Mouse (Mus musculus) CH12.LX (cell line): Measurements from ENCODE around the gene Cx3cl1. TPM values are rescaled to one million over a fixed set of nuclear protein-coding genes. Genes with fewer than 3 reads are reported as not detected.

Source experiments
- DNase-seq: peaks from one replicate; pipeline ENCODE4 v3.0.0-alpha.2; 2013; ENCODE audit errors: extremely low read depth
- H3K27ac ChIP-seq: 2 replicates; pipeline ENCODE4 v1.5.1; 2012; ENCODE audit warnings: low read depth, mild to moderate bottlenecking, control low read depth, moderate library complexity; ENCODE audit not compliant: insufficient read depth
- H3K27me3 ChIP-seq: replicated peaks from 2 replicates; pipeline ENCODE3; 2012; ENCODE audit warnings: inconsistent platforms
- H3K36me3 ChIP-seq, 2 experiments: replicated peaks in 1 of 2; 2 replicates each; pipeline versions ENCODE3 to v1.6.1; 2012; ENCODE audit warnings: inconsistent platforms in 1 of 2, low read length in 1 of 2, mild to moderate bottlenecking in 1 of 2, mixed read lengths in 1 of 2, moderate library complexity in 1 of 2; ENCODE audit not compliant: control insufficient read depth in 1 of 2, insufficient read depth in 1 of 2
- H3K4me1 ChIP-seq, 2 experiments: 2 replicates each; pipeline ENCODE4 v1.6.1; 2012; ENCODE audit warnings: inconsistent platforms in 1 of 2, moderate library complexity in 1 of 2; ENCODE audit not compliant: insufficient read depth in 2 of 2, control insufficient read depth in 1 of 2
- H3K4me2 ChIP-seq: 2 replicates; pipeline ENCODE4 v1.6.1; 2012; ENCODE audit warnings: low read depth, mild to moderate bottlenecking, control low read depth; ENCODE audit not compliant: poor library complexity, insufficient read depth, severe bottlenecking
- H3K4me3 ChIP-seq, 3 experiments: fragments of 150-350 bp in 1 of 3; sonication (generic) in 1 of 3; replicated peaks in 1 of 3; 2 replicates each; pipeline versions ENCODE3 to v1.5.1; 2011 to 2012; ENCODE audit warnings: low read depth in 2 of 3, low read length in 2 of 3, mild to moderate bottlenecking in 2 of 3, moderate library complexity in 2 of 3, control low read depth in 1 of 3, improper control_type of control experiment in 1 of 3, inconsistent platforms in 1 of 3, mixed read lengths in 1 of 3; ENCODE audit not compliant: poor library complexity in 1 of 3
- H3K79me2 ChIP-seq: replicated peaks from 2 replicates; pipeline ENCODE4 v1.6.1; 2012; ENCODE audit warnings: mild to moderate bottlenecking, moderate library complexity; ENCODE audit not compliant: control insufficient read depth, poor library complexity, insufficient read depth, severe bottlenecking; ENCODE audit errors: extremely low read depth
- H3K9ac ChIP-seq: 2 replicates; pipeline ENCODE4 v1.6.1; 2012; ENCODE audit warnings: low read depth, mild to moderate bottlenecking, control low read depth, moderate library complexity; ENCODE audit not compliant: insufficient read depth
- H3K9me3 ChIP-seq: replicated peaks from 2 replicates; pipeline ENCODE3; 2012; ENCODE audit warnings: low read length, inconsistent platforms, mixed read lengths
- CHD1 ChIP-seq: IDR thresholded peaks from 2 replicates; pipeline ENCODE4 v1.6.1; 2012; ENCODE audit warnings: low read depth, low read length, improper control_type of control experiment, inconsistent platforms
- CHD2 ChIP-seq: IDR thresholded peaks from 2 replicates; pipeline ENCODE4 v1.6.1; 2011; ENCODE audit warnings: low read length, improper control_type of control experiment
- CTCF ChIP-seq, 2 experiments: IDR thresholded peaks in 1 of 2; conservative IDR thresholded peaks in 1 of 2; 2 replicates each; pipeline ENCODE4 v1.5.1; 2011 to 2012; ENCODE audit warnings: low read depth in 2 of 2, low read length in 2 of 2, improper control_type of control experiment in 1 of 2, inconsistent platforms in 1 of 2, mild to moderate bottlenecking in 1 of 2, moderate library complexity in 1 of 2
- E2F4 ChIP-seq: IDR thresholded peaks from 2 replicates; pipeline ENCODE4 v1.6.1; 2011; ENCODE audit warnings: low read depth, low read length, improper control_type of control experiment; ENCODE audit not compliant: insufficient replicate concordance
- ELF1 ChIP-seq: IDR thresholded peaks from 2 replicates; pipeline ENCODE4 v1.6.1; 2014; ENCODE audit warnings: low read depth, mild to moderate bottlenecking, inconsistent platforms, low read length, improper control_type of control experiment
- EP300 ChIP-seq: IDR thresholded peaks from 2 replicates; pipeline ENCODE4 v1.6.1; 2011; ENCODE audit warnings: low read length, improper control_type of control experiment
- ETS1 ChIP-seq: conservative IDR thresholded peaks from 2 replicates; pipeline ENCODE4 v1.6.1; 2012; ENCODE audit warnings: low read depth, mild to moderate bottlenecking, inconsistent platforms, low read length, improper control_type of control experiment, moderate library complexity
- GABPA ChIP-seq: IDR thresholded peaks from 2 replicates; pipeline ENCODE4 v1.6.1; 2012; ENCODE audit warnings: low read depth, low read length, improper control_type of control experiment, inconsistent platforms; ENCODE audit not compliant: insufficient replicate concordance
- IRF4 ChIP-seq: IDR thresholded peaks from 2 replicates; pipeline ENCODE4 v1.6.1; 2014; ENCODE audit warnings: low read depth, mild to moderate bottlenecking, inconsistent platforms, low read length, improper control_type of control experiment
- KAT2A ChIP-seq: IDR thresholded peaks from 2 replicates; pipeline ENCODE4 v1.6.1; 2012; ENCODE audit warnings: low read length, improper control_type of control experiment, inconsistent platforms; ENCODE audit not compliant: insufficient replicate concordance
- MAX ChIP-seq: IDR thresholded peaks from 2 replicates; pipeline ENCODE4 v1.6.1; 2011; ENCODE audit warnings: low read length, improper control_type of control experiment
- MAZ ChIP-seq: IDR thresholded peaks from 2 replicates; pipeline ENCODE4 v1.6.1; 2012; ENCODE audit warnings: low read depth, mild to moderate bottlenecking, inconsistent platforms, low read length, improper control_type of control experiment, moderate library complexity
- MEF2A ChIP-seq: IDR thresholded peaks from 2 replicates; pipeline ENCODE4 v1.6.1; 2014; ENCODE audit warnings: low read depth, mild to moderate bottlenecking, inconsistent platforms, low read length, improper control_type of control experiment, borderline replicate concordance
- MYC ChIP-seq: IDR thresholded peaks from 2 replicates; pipeline ENCODE4 v1.6.1; 2011; ENCODE audit warnings: low read depth, mild to moderate bottlenecking, improper control_type of control experiment, low read length
- NRF1 ChIP-seq: IDR thresholded peaks from 2 replicates; pipeline ENCODE4 v1.6.1; 2014; ENCODE audit warnings: low read depth, mild to moderate bottlenecking, inconsistent platforms, low read length, improper control_type of control experiment, moderate library complexity
- PAX5 ChIP-seq: IDR thresholded peaks from 2 replicates; pipeline ENCODE4 v1.6.1; 2012; ENCODE audit warnings: low read length, inconsistent platforms, mixed read lengths
- POLR2AphosphoS2 ChIP-seq: IDR thresholded peaks from 2 replicates; pipeline ENCODE4 v1.6.1; 2011; ENCODE audit warnings: low read depth, low read length, improper control_type of control experiment
- SMC3 ChIP-seq: IDR thresholded peaks from 2 replicates; pipeline ENCODE4 v1.6.1; 2011; ENCODE audit warnings: low read depth, low read length, improper control_type of control experiment
- TCF12 ChIP-seq: IDR thresholded peaks from 2 replicates; pipeline ENCODE4 v1.6.1; 2014; ENCODE audit warnings: low read depth, mild to moderate bottlenecking, inconsistent platforms, low read length, improper control_type of control experiment
- UBTF ChIP-seq: IDR thresholded peaks from 2 replicates; pipeline ENCODE4 v1.6.1; 2012; ENCODE audit warnings: low read depth, mild to moderate bottlenecking, inconsistent platforms, low read length, improper control_type of control experiment, moderate library complexity
- USF1 ChIP-seq: IDR thresholded peaks from 2 replicates; pipeline ENCODE4 v1.6.1; 2014; ENCODE audit warnings: low read depth, mild to moderate bottlenecking, inconsistent platforms, low read length, improper control_type of control experiment
- USF2 ChIP-seq: conservative IDR thresholded peaks from 2 replicates; pipeline ENCODE4 v1.6.1; 2011; ENCODE audit warnings: low read depth, low read length, improper control_type of control experiment
- ZMIZ1 ChIP-seq: IDR thresholded peaks from 2 replicates; pipeline ENCODE4 v1.6.1; 2012; ENCODE audit warnings: low read depth, mild to moderate bottlenecking, inconsistent platforms, low read length, improper control_type of control experiment
- dilution Hi-C: fragments of 300-500 bp; cut with MboI; formaldehyde crosslinking; loops from 2 replicates; pipeline ENCODE4 v1.14.3; 2020; ENCODE audit warnings: low sequenced_read_pairs; ENCODE audit not compliant: extremely low pct_unique_long_range_greater_than_20kb, extremely low pct_ligation_motif_present
- in situ Hi-C: fragments of 300-500 bp; cut with MboI; formaldehyde crosslinking; loops from 3 replicates; pipeline ENCODE4 v1.14.3; 2019; ENCODE audit warnings: low sequenced_read_pairs, low pct_ligation_motif_present, low pct_unique_long_range_greater_than_20kb, mixed read lengths
- polyA plus RNA-seq: library from polyadenylated mRNA; unstranded; fragments of >175 nt; gene quantifications from 2 replicates; pipeline ENCODE4 v1.2.1, GENCODE M21; 2012; ENCODE audit warnings: low read depth; ENCODE audit not compliant: insufficient read length
- total RNA-seq, 2 experiments: library from RNA; depleted of rRNA; stranded (reverse); fragments of 300-350 nt in 1 of 2; fragments of >200 nt in 1 of 2; gene quantifications; 2 replicates each; pipeline ENCODE4 v1.2.3; 2012 to 2014

Gene Cx3cl1
- total and polyA plus RNA-seq, 3 experiments = 0.19 to 4.2 (median 3.7) TPM

DNA sequence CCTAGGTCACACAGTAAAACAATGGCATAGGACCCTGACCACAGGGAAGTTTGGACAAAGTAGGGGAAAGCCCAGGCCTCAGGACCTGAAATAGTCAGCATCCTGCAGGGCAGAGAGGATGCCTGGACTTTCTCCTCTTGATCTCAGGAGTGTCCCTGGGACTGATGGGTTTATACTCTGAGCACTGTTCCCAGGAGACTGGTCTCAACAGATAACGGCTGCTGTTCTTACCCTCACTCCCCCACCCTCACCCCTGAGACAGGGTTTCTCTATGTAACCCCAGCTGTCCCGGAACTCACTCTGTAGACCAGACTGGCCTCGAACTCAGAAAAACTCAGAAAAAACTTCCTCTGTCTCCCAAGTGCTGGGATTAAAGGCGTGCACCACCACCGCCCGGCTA is 36.6 kb downstream of the Cx3cl1 start:
- TF ChIP-seq NRF1 (no peak), MAX (no peak), UBTF (no peak), MYC (no peak), GABPA (no peak), POLR2AphosphoS2 (no peak), USF2 (no peak), PAX5 (no peak), EP300 (no peak), ZMIZ1 (no peak), SMC3 (no peak), USF1 (no peak), ELF1 (no peak), E2F4 (no peak)
- H3K9ac ChIP-seq = no peak overlapping the region; the same call in 1 of the 2 replicates
- in situ Hi-C loops = no loop called here
- no peaks in the 10 kb centered on the region for H3K9me3 ChIP-seq
- no peak overlapping the region for H3K4me2 ChIP-seq
- no peaks in the 10 kb centered on the region for H3K27me3 ChIP-seq
- H3K79me2 ChIP-seq = no peaks in the 10 kb centered on the region
- dilution Hi-C loops = no loop called here
- no peaks in the 10 kb centered on the region for H3K36me3 ChIP-seq
- no peak for DNase-seq
- H3K4me1 ChIP-seq = peaks cover 49 to 78% of the 10 kb centered on the region in 2 experiments
- no peak overlapping the region for H3K27ac ChIP-seq
- no peak overlapping the region for H3K4me3 ChIP-seq

GRCm38 (mm10) chr8:94810153-94810552 is 38.3 kb downstream of the Cx3cl1 start, which contains the start of gene Ccl17:
Ccl17 (plus strand) TSS chr8:94810453.
- in situ Hi-C loops (no loop called here), dilution Hi-C loops (no loop called here)
- H3K9me3 ChIP-seq = no peaks in the 10 kb centered on the region
- no peaks in the 10 kb centered on the region for H3K27me3 ChIP-seq
- DNase-seq = no peak
- H3K36me3 ChIP-seq = no peaks in the 10 kb centered on the region
- no peak within 1 kb of the TSS for H3K27ac ChIP-seq
- no peak within 1 kb of the TSS for H3K9ac ChIP-seq
- peak within 1 kb of the TSS in 1 of 3 experiments; percentile 6 for H3K4me3 ChIP-seq
- H3K4me1 ChIP-seq = peaks cover 38 to 69% of the 10 kb centered on the region in 2 experiments
- H3K4me2 ChIP-seq = no peak within 1 kb of the TSS
- TF ChIP-seq USF1 = no peak
- TF ChIP-seq MEF2A = no peak
- TF ChIP-seq CHD1 = no peak
- TF ChIP-seq PAX5 = no peak
- no peak for TF ChIP-seq NRF1
- no peak for TF ChIP-seq CTCF (conservative IDR thresholded peaks at IDR 0.05 in 1 of 2, IDR thresholded peaks at IDR 0.05 in 1 of 2; ENCODE audit: low read depth in 2 of 2, low read length in 2 of 2)
- TF ChIP-seq IRF4 = no peak
- no peak for TF ChIP-seq POLR2AphosphoS2
- TF ChIP-seq KAT2A = no peak
- TF ChIP-seq ZMIZ1 = no peak
- no peak for TF ChIP-seq UBTF
- TF ChIP-seq GABPA = no peak
- no peak for TF ChIP-seq CHD2
- TF ChIP-seq TCF12 = no peak
- no peak for TF ChIP-seq ETS1
- TF ChIP-seq MAZ = no peak
- no peaks in the 10 kb centered on the region for H3K79me2 ChIP-seq
